Mouse (Mus musculus): ENCODE data around the gene Nprl2.

Nprl2 gene

GRCm38 (mm10) chr9:107534408-107535202, 7.4 kb upstream of the Nprl2 start:
- intact Hi-C loops (cut with DNase I): no loop called here

GRCm38 (mm10) chr9:107538231-107538630, 3.8 kb upstream of the Nprl2 start:
- intact Hi-C loops (cut with DNase I): no loop called here

GRCm38 (mm10) chr9:107538711-107539110, 3.3 kb upstream of the Nprl2 start:
- intact Hi-C loops (cut with DNase I): no loop called here

- intact Hi-C loops (cut with DNase I): no loop called here
Observed at GRCm38 (mm10) chr9:107539940-107540339, 2.1 kb upstream of the Nprl2 start.

GRCm38 (mm10) chr9:107540420-107540819, 1.6 kb upstream of the Nprl2 start:
- intact Hi-C loops (cut with DNase I): no loop called here

GRCm38 (mm10) chr9:107541005-107541404, 1.0 kb upstream of the Nprl2 start:
- intact Hi-C loops (cut with DNase I): no loop called here

GRCm38 (mm10) chr9:107542352-107542686, 293 bp downstream of the Nprl2 start:
- intact Hi-C loops (cut with DNase I): no loop called here

- intact Hi-C loops (cut with DNase I): no loop called here
Observed at GRCm38 (mm10) chr9:107542721-107543120, 695 bp downstream of the Nprl2 start.

GRCm38 (mm10) chr9:107543299-107543698, 1.3 kb downstream of the Nprl2 start:
- intact Hi-C loops (cut with DNase I): no loop called here

GRCm38 (mm10) chr9:107544196-107544700, 2.2 kb downstream of the Nprl2 start:
- intact Hi-C loops (cut with DNase I): no loop called here

- intact Hi-C loops (cut with DNase I): no loop called here
Observed at GRCm38 (mm10) chr9:107544729-107545128, 2.7 kb downstream of the Nprl2 start.

GRCm38 (mm10) chr9:107545199-107545598, 3.2 kb downstream of the Nprl2 start:
- intact Hi-C loops (cut with DNase I): no loop called here

GRCm38 (mm10) chr9:107545602-107546001, 3.6 kb downstream of the Nprl2 start:
- intact Hi-C loops (cut with DNase I): no loop called here

GRCm38 (mm10) chr9:107547026-107547425, 5.0 kb downstream of the Nprl2 start, which contains the start of gene Zmynd10:
Gene Zmynd10, plus strand, starts transcription at chr9:107547298.
- intact Hi-C loops (cut with DNase I): no loop called here

- intact Hi-C loops (cut with DNase I): no loop called here
Observed at GRCm38 (mm10) chr9:107547957-107548356, 5.9 kb downstream of the Nprl2 start.

GRCm38 (mm10) chr9:107548820-107549219, 6.8 kb downstream of the Nprl2 start:
- intact Hi-C loops (cut with DNase I): no loop called here

- intact Hi-C loops (cut with DNase I): no loop called here
Observed at GRCm38 (mm10) chr9:107549297-107550074, 7.5 kb downstream of the Nprl2 start.

- intact Hi-C loops (cut with DNase I): no loop called here
Observed at GRCm38 (mm10) chr9:107550491-107551116, 8.6 kb downstream of the Nprl2 start.

- intact Hi-C loops (cut with DNase I): no loop called here
Observed at GRCm38 (mm10) chr9:107551117-107551889, 9.3 kb downstream of the Nprl2 start, which contains the start of gene Rassf1. Gene Rassf1, plus strand, starts transcription at chr9:107551555.

- intact Hi-C loops (cut with DNase I): no loop called here
Observed at GRCm38 (mm10) chr9:107551890-107552355, 9.9 kb downstream of the Nprl2 start.
